Mouse (Mus musculus): ENCODE results near the gene Gorab.

Gorab gene

GRCm38 (mm10) chr1:163357733-163358132, 45.7 kb downstream of the Gorab start:
- DNase-seq (ENCODE audit: low read depth, low spot score), result no peak

DNA sequence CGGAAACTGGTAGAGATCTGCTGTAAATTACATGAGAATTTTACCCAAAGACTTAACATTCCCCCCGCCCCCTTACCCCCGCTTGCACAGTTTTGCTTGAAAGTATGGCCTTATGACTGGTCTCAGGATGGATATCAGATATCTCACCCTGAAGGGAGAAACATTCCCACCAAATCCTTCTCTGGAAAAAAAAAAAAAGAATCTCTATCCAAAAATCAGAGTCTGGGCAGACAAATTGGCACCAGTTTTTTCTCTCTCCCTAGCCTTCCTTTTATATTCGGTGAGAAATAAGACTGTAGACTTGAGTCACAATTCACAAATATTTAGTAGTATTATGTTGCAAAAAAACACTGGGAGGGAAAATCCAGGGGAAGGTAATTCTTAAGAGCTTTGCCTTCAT, 47.3 kb downstream of the Gorab start:
- DNase-seq (ENCODE audit: low read depth, low spot score), result no peak

GRCm38 (mm10) chr1:163355626-163356156, 47.8 kb downstream of the Gorab start:
- no peak for DNase-seq (ENCODE audit: low read depth, low spot score)

DNA sequence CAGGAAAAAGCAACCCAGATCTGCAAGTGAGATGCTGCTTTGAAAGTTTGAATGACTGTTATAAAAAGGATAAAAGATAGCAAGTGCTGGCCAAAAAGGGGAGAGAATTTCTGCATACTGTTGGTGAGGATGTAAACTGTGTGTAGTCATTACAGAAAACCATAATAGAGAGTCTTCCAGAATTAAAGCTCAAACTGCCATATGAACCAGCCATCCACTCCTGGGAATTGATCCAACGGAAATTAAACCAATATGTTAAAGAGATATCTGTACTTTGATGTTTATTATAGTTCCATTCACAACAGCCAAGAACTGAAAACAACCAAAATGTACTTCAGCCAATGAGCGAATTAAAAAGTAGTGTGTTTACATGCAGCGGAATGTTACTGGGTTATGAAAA, 52.5 kb downstream of the Gorab start:
- no peak for DNase-seq (ENCODE audit: low read depth, low spot score)

- DNase-seq (ENCODE audit: low read depth, low spot score), result no peak
Measured at GRCm38 (mm10) chr1:163345541-163345940, 57.9 kb downstream of the Gorab start.

DNA sequence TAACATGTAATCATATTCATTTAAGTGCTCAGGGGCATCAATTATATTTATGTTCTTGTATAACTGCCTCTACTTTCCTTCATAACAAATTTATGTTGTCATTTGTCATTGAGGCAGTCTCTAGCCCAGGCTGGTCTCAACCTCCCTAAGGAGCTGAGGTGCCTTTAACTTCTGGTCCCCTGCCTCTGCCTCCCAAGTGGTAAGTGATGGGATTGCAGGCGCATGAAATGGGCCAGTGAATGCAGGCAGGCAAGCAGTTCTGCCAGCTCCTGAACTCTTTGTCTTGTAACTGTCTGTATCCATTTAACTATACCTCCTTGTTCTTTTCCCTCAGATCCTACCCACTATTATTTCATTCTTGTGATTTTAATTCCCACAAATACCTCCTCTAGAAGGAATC, 58.5 kb downstream of the Gorab start:
- DNase-seq (ENCODE audit: low read depth, low spot score), result no peak

DNA sequence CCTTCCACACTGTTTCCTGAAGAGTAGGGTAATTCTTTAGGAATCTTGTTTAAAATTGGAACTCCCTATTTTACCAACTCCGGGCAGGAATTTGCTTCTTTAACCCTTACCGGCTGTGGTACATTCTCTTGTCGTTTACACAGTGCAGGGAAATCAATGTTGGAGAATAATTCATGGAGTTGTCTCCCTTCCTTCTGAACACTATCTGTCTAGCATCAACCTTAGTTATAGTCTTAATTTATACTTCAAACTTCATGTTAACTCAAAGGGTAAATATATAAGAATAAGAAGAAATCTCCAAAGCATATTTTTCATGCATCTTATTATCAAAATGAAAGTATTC, 64.3 kb downstream of the Gorab start:
- DNase-seq (ENCODE audit: low read depth, low spot score), result no peak

GRCm38 (mm10) chr1:163338525-163339218, 64.8 kb downstream of the Gorab start:
- DNase-seq (ENCODE audit: low read depth, low spot score), result no peak

- DNase-seq (ENCODE audit: low read depth, low spot score), result no peak
Measured at GRCm38 (mm10) chr1:163337821-163338220, 65.6 kb downstream of the Gorab start.

Data from c-Kit-negative CD71-positive TER-119-positive erythroid progenitor cells, embryonic 14.5 days (primary cell).